Mouse (Mus musculus) cerebellum, postnatal 4 days (tissue): Measurements from ENCODE around the gene Nt5e.
"Not testable (repeated sequence)": the region's sequence is repeated elsewhere in the genome, so short reads cannot be mapped to it uniquely, and the experiment has no call there.

Experiments
- DNase-seq, 2 experiments: peaks; one replicate each; pipeline ENCODE4 v3.0.0; 2022; ENCODE audit warnings: low spot score in 2 of 2, mixed read lengths in 1 of 2

The Nt5e gene

GRCm38 (mm10) chr9:88326930-88327901 is at the start of gene Nt5e:
Gene Nt5e (plus strand): TSS chr9:88327197.
- DNase-seq, result peak; percentile 24 to 58

GRCm38 (mm10) chr9:88277588-88277987 is 49.4 kb upstream of the Nt5e start:
- DNase-seq, result no peak

- DNase-seq, result no peak
Measured at GRCm38 (mm10) chr9:88279728-88280127, 47.3 kb upstream of the Nt5e start.

GRCm38 (mm10) chr9:88289568-88290168 is 37.3 kb upstream of the Nt5e start:
- DNase-seq, result no peak

- no peak for DNase-seq
Measured at GRCm38 (mm10) chr9:88292836-88293370, 34.1 kb upstream of the Nt5e start.

- DNase-seq, result peak in 1 of 2 experiments; percentile 13
Measured at GRCm38 (mm10) chr9:88295798-88296197, 31.2 kb upstream of the Nt5e start.

GRCm38 (mm10) chr9:88296321-88296720 is 30.7 kb upstream of the Nt5e start:
- no peak for DNase-seq

- not testable (repeated sequence) for DNase-seq
Measured at GRCm38 (mm10) chr9:88297244-88297643, 29.8 kb upstream of the Nt5e start.

GRCm38 (mm10) chr9:88297871-88298658 is 28.9 kb upstream of the Nt5e start:
- no peak for DNase-seq

- no peak for DNase-seq
Measured at GRCm38 (mm10) chr9:88307019-88307618, 19.9 kb upstream of the Nt5e start.

GRCm38 (mm10) chr9:88309127-88309526 is 17.9 kb upstream of the Nt5e start:
- no peak for DNase-seq

- no peak for DNase-seq
Measured at GRCm38 (mm10) chr9:88319226-88319625, 7.8 kb upstream of the Nt5e start.

- no peak for DNase-seq
Measured at GRCm38 (mm10) chr9:88324616-88325015, 2.4 kb upstream of the Nt5e start.

GRCm38 (mm10) chr9:88328666-88329065 is 1.7 kb downstream of the Nt5e start:
- no peak for DNase-seq

- no peak for DNase-seq
Measured at GRCm38 (mm10) chr9:88329166-88329748, 2.3 kb downstream of the Nt5e start.

- DNase-seq, result no peak
Measured at GRCm38 (mm10) chr9:88330316-88330715, 3.3 kb downstream of the Nt5e start.

GRCm38 (mm10) chr9:88332447-88332846 is 5.5 kb downstream of the Nt5e start:
- no peak for DNase-seq

- DNase-seq, result no peak
Measured at GRCm38 (mm10) chr9:88335839-88336238, 8.8 kb downstream of the Nt5e start.

GRCm38 (mm10) chr9:88340819-88341218 is 13.8 kb downstream of the Nt5e start:
- no peak for DNase-seq

GRCm38 (mm10) chr9:88342241-88342640 is 15.2 kb downstream of the Nt5e start:
- no peak for DNase-seq

- DNase-seq, result no peak
Measured at GRCm38 (mm10) chr9:88342701-88343100, 15.7 kb downstream of the Nt5e start.
